Mouse (Mus musculus) c-Kit-negative CD71-positive TER-119-positive erythroid progenitor cells, embryonic 14.5 days (primary cell): Measurements from ENCODE around the gene Eps8l2.
A peak's percentile ranks its signal among the peaks of the same experiment; 100 is the strongest.

ENCODE experiments used
- DNase-seq: peaks from one replicate; pipeline ENCODE4 v3.0.0-alpha.2; 2013; ENCODE audit warnings: low read depth, low spot score

Gene Eps8l2

DNA sequence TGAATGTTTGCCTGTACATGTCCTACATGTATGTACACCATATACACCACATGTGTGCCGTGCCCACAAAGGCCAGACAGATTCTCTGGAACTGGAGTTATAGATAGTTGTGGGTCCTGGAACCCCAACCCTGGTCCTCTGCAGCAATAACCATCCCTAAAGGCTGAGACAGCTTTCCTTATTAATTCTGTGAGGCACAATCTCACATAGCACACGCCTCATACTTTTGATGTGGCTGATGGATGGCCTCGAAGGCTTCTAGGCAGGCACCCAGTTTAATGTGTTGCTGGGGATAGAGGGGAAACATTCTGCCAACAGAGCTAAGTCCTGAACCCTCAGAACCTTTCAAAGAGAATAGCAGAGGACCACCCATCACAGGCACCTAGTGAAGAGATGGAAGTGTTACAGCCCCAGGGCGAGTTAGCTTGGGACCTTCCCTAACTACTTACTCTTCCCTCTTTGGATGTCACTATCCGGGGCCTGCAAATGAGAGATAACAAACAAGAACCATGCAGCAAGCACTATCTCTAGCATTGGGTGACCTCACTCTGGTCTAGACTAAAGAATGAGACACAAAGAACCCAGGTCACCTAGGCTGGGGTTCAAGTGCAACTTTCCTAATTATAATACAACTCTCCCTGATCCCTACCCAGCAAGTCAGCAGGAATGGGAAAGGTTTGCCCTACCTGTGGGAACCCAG, 25.8 kb downstream of the Eps8l2 start:
- peak; percentile 74 for DNase-seq

DNA sequence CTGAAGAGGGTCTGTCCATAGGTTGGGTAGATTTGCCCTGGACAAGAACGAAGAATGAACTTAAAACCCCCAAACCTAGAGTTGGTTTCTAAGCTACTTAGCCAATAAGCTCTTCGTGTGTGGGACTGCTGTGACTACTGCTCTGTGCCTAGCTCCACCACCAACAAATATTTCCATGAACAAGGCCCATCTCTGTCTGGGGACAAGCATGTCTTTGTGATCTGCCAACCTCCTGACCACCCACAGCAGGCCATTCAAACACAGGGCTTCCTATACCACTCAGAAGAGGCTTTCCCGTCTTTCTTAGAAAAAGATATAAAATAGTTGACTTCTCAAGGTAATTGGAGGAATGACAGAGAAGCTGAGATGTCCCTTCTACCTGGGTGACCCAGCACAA, 26.4 kb downstream of the Eps8l2 start:
- no peak for DNase-seq

DNA sequence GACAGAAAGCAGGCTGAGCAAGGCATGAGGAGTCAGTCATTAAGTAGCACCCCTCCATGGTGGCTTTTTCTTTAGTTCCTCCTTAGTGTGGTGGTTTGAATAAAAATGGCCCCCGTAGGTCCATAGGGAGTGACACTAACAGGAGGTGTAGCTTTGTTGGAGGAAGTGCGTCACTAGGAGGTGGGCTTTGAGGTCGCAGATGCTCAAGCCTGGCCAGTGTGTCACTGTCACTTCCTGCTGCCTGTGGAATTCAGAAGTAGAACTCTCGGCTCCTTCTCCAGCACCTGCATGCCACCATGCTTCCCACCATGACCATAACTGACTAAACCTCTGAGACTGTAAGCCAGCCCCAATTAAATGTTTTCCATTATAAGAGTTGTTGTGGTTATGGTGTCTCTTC, 28.7 kb downstream of the Eps8l2 start:
- DNase-seq: no peak

DNA sequence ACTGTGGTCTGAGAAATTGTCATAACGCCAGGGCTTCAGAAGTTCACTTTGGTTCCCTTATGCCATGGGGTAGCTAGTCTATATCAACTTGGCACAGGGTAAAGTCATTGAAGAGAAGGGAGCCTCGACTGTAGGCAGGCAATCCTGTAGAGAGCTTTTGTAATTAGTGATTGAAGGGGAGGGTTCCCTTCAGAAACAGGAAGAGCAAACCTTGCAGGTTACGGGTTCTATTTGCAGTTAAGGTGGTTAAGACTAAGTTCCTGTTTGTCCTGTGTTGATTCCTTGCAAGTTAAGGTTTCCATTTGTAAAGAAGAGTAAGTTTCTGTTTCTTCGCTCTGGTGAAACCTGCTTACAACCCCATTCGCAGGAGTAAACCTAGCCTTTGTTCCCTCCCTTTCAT, 31.2 kb downstream of the Eps8l2 start:
- no peak for DNase-seq

DNA sequence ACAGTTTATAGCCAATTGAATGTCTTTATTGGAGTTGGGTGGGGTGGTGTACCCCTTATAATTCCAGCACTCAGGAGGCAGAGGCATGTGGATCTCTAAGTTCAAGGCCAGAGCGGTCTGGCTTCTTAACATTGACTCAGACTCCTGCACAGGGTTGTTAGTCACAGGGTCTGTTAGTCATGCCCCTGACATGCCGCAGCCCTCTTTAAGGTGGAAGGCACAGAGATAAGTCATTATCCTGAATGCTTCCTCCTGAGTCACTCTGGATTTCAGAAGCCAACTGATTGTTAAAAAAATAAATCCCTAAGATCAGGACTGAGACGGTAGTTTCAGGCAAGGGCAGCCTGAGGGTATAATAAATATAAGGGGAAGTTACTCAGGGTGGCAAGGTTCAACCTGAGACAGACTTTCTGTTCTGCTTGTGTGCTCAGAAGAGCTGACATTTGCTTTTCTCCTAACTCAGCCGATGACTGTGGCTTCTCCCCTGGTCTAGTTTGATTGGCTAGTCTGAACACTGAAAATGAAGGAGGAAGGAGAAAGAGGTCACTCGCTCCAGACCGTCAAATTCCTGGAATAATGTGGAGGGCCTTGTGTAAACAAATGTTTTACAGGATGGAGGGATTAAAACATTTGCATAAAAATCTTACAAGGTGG, 33.4 kb downstream of the Eps8l2 start:
- no peak for DNase-seq

DNA sequence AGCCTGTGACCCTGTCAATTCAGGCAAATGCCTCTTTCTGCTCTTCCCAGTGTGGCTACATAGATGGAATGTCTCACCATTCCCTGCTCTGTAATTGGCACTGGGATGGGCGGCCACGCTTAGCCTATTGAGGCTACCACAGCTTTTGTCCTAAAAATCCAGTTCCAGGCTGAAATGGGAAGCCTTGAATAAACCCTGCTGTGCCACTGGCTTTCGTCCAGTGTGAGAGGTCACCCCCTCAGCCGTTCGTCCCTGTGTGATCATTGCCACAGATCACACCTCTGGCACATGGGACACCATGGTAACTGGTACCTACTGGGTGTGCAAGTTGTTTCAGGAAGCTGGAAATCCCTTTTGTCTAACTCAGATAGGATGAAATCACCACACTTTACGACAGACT, 34.9 kb downstream of the Eps8l2 start:
- DNase-seq: no peak

DNA sequence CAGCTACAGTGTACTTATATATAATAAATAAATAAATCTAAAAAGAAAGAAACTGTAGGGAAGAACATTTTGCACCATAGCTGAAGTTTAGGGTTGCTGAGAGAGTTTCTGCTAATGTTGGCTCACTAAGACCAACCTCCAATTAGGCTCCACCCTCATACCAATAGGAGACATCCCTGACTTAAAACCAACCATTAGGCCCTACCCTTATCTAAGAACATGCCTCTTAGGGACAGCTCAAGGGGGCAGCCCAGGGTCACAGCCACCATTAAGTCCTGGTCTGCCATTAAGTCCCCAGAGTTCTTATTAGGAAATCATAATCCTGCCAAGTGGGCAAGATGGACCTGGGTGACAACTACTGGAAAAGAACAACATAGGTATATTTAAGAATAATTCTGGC, 35.7 kb downstream of the Eps8l2 start:
- no peak for DNase-seq

DNA sequence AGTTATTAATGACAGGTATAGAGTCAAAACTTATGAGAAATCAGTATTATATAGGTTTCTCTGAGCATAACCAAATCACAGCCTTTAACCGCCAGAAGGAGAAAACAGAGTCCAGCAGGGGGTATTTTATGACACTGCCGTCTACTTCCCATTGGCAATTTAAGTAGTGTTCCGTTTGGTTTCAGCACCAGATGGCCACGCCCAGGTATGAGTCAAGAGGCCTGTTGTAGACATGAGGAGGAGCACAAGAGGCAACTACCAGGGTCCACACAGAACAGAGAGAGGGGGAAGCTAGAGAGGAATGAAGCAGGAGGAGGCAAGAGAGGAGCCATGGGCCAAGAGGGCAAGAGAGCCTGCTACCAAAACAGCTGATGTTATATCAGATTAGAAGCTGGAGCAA, 40.9 kb downstream of the Eps8l2 start:
- no peak for DNase-seq

DNA sequence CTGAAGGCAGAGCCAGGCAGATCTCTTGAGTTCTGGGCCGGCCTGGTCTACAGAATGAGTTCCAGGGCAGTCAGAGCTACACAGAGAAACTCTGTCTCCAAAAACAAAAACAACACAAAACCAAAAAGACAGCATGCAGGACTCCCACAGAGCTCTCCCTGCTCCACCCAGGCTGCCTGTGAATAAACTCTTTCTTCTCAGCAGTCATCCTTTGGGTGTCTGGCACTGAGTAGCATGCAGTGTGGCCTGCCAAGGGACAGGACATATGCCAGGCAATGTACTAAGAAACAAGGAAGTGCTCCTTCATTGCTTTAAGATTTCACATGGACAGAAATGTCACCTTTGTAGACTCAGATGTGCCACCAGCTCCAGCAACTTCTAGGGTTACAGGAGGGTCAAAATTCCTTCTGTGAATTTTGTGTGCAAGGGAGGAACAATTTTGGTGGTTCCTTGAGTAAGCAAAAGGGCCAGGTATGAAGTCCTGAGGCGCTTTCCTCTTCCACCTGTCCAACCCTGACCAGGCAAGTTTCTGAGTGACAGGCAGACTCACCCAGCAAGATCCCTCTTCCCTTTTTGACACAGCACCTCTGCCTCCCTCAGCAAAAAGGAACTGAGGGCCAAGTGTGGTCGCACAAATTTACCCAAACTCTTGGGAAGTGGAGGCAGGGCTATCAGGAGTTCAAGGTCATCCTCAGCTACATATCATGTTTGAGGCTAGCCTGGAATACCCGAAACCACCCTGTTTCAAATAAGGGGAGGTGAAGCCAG, 42.6 kb downstream of the Eps8l2 start:
- no peak for DNase-seq

DNA sequence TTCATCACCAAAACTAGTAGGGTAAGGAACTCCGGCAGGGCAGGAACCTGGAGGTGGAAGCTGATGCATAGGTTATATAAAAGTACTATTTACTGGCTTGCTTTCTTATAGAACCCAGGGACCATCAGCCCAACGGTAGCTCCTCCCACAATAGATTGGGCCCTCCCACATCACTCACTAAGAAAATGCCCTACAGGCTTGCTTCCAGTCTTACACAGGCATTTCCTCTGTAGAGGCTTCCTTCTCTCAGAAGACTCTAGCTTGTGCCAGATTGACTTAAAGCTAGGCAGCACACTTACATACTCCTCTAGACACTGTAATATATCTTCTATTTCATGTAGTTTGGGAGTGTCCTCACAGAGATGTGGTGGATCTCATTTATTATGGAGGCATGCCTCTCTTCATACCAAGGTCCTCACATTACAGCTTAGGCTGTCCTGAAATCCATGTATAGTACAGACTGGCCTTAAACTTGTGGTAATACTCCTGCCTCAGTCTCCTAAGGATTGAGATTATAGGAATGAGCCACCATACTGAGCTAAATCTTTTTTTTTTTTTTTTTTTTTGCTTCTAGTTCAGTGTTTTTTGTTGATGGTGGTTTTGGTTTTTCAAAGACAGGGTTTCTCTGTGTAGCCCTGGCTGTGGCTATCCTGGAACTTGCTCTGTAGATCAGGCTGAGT, 49.3 kb downstream of the Eps8l2 start:
- peak; percentile 35 for DNase-seq

DNA sequence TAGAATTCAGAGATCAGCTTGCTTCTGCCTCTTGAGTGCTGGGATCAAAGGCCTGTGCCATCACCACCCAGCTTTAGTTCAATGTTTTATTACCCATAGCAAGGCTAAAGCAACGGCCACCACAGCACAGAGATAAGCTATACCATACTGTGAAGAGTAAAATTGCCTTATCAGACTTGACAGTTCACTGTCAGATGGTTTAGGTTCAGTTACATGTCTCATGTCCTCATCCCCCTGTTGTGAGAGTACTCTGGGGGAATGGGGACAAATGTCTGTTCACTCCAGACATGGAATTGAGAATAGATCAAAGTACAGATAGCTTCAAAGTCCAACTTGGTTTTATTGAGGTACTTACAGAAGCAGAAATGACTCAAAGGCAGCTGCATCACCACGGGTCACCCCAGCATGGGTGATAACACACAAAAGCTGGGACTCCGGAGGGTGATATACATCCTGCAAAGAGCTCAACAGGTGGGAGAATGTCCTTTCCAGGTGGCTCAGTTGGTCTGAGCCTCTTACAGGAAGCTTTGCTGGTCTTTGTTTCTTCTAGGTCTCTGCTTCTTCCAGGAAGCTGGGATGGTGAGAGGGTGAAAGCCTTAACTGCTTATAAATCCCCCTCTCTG, 49.9 kb downstream of the Eps8l2 start:
- no peak for DNase-seq

DNA sequence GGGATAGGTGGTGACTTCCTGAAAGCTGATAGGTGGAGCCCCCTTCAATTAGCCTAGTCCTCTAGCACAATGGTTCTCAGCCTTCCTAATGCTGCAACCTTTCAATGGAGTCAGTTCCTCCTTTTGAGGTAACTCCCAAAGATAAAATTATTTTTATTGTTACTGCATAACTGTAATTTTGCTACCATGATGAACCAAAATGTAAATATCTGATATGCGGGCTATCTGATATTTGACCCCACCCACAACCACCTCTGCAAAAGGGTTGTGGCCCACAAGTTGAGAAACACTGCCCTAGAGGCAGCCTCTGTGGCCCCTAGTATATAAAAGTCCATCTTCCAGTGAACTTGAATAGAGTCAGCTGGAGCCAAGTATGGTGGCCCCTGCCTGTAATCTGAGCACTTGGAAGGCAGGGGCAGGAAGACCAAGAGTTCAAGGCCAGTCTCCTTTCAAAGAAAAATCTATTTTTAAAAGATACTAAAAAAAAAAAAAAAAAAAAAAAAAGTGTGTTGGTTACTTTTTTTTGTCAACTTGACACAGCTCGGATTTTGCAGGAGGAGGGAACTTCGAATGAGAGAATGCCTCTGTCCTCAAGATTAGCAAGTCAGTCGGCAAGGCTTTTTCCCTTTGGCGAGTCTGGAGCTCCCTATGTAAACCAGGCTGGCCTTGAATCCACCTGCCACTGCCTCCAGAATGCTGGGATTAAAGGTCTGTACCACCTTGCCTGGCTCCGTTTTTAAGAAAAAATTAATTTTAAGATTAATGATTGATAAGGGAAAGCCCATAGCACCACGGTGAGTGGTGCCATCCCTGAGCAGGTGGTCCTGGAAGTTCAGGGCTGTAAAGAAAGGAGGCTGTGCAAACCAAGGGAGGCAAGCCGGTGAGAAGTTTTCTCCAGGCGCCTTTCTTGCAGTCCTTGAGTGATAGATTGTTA, 51.9 kb downstream of the Eps8l2 start:
- no peak for DNase-seq

DNA sequence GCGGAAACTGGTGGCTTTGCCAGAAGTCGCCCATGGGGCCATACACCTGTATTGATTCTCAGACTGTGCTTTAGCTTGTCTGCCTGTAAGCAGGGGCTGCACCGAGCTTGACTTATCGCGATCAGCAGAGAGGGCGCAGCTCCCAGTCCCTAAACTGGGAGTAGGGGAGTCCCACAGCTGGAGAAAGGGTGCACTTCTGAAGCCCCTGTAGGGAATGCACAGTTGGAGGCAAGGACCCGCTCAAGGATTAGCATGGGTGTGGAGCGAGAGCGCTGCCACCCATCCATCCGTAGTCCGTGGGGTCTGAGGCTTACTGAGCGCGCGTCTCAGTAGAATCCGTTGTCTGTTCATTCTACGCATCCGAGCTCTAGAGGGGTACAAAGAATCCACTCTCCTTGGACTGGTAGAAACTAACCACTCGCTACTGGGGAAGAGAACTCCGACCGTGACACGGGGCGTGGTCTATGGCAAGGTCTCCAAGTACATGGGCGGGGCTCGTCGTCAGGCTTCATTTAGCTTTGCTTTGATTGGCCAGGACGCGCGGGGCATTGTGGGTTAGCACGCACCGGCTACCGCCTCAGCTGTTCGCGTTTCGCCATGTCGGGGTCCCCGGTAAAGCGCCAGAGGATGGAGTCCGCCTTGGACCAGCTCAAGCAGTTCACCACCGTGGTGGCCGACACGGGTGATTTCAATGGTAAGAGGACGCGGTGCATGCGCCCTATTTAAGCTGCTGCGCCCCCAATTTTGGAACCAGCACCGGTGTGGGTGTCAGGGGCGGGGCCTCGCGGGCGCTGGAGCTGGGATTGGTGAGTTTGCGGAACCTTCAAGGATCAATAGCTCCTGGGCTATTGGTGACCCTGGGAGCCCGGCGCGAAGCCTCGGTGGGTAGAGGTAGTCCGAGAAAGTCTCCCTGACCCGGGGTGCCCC, 53.2 kb downstream of the Eps8l2 start, which contains the start of gene Taldo1:
Gene Taldo1 (plus strand): TSS at position 575 of the 927 bp plus-strand sequence.
- DNase-seq: peak; percentile 98

DNA sequence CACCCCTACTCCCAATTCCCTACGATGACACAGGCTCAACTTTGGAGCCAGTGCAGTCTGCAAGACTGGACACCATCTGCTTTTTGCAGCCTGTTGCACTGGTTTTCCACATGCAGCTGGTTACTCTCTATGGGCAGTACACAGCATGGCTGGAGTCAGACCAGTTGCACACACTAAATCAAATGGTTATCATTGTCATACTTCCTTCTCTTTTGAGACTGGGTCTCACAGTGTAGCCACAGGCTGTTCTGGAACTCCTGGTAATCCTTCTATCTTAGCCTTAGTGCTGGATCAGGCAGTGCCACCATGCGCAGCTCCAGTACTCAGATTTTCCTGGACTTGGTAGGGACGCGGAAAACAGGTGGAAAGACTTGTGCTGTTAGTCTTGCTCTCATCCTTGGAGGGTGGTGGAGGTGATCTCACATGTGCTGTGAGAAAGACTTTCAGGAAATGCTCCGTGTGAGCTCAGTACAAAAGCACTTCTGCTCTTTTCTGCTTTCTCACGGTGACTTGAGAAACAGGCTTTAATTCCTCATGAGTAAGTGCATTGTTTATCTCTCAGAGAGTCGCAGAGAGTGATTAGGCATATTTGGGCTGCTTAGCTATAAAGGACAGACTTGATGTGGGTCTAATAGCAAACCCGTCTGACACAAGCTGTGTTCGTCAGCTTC, 54.0 kb downstream of the Eps8l2 start:
- DNase-seq: peak; percentile 88

DNA sequence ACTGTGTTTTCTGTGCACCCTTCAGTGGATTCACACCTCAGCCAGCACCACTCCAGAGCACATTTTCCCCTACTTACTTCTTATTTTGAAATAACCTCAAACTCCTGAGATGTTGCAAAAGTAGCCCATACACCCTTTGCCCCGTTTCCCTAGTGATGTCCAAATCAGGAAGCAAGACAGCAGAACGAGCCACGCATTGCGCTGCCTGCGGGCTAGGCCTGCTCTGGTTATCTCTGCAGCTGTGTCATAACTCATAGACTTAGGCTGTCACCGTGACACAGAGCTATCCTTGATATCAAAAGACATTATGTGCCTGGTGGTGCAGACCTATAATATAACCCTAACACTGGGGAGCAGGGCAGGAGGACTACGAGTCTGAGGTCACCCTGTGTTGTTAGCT, 55.5 kb downstream of the Eps8l2 start:
- peak; percentile 67 for DNase-seq

DNA sequence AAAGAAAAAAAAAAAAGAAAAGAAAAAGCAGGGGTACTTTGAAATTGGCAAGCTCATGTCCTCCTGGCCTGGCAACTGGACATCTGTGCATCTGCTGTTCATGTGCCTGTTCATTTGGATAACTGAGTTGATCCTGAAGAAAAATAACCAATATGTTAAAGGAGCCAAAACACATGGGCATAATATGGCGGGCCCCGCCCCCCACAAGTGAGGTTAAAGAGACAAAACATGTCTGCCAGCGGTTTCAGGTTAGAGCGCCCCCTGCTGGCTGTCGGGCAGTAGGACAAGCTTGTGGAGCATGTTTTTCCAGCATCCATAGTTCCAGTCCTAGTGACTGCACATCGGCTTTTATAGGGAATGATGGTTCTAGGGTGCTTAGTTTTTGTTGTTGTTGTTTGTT, 56.1 kb downstream of the Eps8l2 start:
- DNase-seq: peak; percentile 81

DNA sequence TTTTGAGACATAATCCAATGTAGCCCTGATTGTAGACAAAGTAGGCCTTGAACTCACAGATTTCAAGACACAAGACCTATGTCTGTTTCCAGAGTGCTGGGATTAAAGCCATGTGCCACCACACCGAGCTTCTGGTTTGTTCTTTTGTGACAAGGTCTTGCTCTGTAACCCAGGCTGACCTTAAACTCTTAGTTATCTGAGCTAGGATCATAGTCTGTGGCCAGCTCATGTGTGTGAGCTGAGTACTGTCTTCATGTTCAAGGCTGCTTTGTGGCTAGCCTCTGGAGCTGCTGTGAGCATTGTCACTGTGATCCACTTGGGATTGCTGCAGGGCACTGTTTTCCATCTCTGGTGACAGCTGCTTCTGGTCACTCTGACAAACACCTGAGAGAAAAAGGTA, 56.7 kb downstream of the Eps8l2 start:
- no peak for DNase-seq

DNA sequence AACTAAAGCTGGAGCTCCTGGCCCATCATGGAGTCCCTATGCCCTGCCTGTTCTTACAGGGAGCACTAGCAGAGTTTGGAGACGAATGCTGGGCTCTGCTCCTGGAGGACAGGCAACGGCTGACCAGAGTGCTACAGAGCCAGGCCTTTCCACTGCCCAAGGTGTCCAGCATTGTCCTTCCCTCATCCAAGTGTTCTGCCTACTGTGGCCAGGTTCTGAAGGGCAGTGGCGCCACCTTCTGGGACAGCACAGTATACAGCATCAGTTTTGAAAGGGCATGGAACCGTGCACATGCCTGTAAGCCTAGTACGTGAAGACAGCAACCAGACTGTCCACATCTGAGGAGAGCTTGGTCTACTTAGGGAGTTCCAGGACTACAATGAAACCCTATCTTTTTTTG, 64.6 kb downstream of the Eps8l2 start:
- DNase-seq: no peak

DNA sequence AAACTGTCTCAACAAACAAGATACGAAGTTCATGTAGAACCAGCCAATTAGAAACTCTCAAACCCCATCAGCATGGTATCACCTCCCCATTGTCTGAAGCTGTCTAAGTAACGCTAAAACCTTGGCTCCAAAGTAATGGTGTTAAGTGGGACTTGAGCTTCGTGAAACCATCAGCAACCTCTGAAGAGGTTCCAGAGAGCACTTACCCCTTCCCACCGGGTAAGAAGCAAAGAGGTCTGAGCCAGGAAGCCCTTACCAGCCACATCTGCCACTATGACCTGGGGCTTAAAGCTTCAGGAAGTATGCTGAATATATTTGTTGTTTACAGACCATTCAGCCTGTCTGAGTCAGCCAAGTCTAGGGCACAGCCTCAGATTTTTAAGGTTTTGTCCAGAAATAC, 66.8 kb downstream of the Eps8l2 start:
- DNase-seq: no peak
